Mouse (Mus musculus): ENCODE results near the gene 2900026A02Rik. TPM values are rescaled to one million over a fixed set of nuclear protein-coding genes. Genes with fewer than 3 reads are reported as not detected.

Gene 2900026A02Rik
- polyA plus RNA-seq, 1 experiment from 2014 or later: 6.9 TPM

GRCm38 (mm10) chr5:113216328-113216960 lies 4.6 kb downstream of the 2900026A02Rik start:
- no peak overlapping the region for H3K27ac ChIP-seq (ENCODE audit: low read depth)
- no peaks in the 10 kb centered on the region; the same call in none of the 2 replicates for H3K4me1 ChIP-seq (replicated peaks; ENCODE audit: control insufficient read depth, insufficient read depth, low read length)
- no peak for DNase-seq (ENCODE audit: low spot score)
- no peak overlapping the region for H3K9ac ChIP-seq (ENCODE audit: low read length)
- H3K27me3 ChIP-seq (replicated peaks; ENCODE audit: control insufficient read depth, insufficient read depth, low read length): no peaks in the 10 kb centered on the region
- WGBS: 61% methylated on average over 14 of the region's 14 CpGs
- H3K4me3 ChIP-seq (ENCODE audit: low read depth, low read length): no peak overlapping the region
- H3K36me3 ChIP-seq (ENCODE audit: control insufficient read depth, insufficient read depth, low read length): no peaks in the 10 kb centered on the region
- no peak for ATAC-seq (replicated peaks; ENCODE audit: low FRiP score, low TSS enrichment, low read depth)
- H3K4me2 ChIP-seq (ENCODE audit: low read length): no peak overlapping the region
- H3K9me3 ChIP-seq (ENCODE audit: control insufficient read depth, low read length): no peaks in the 10 kb centered on the region

GRCm38 (mm10) chr5:113215610-113216011 lies 5.4 kb downstream of the 2900026A02Rik start:
- ATAC-seq (replicated peaks; ENCODE audit: low FRiP score, low TSS enrichment, low read depth) (no peak), DNase-seq (ENCODE audit: low spot score) (no peak)
- Histone ChIP-seq H3K9ac (ENCODE audit: low read length) (no peak overlapping the region), H3K4me1 (replicated peaks; ENCODE audit: control insufficient read depth, insufficient read depth, low read length) (peaks cover under 1% of the 10 kb centered on the region), H3K4me2 (ENCODE audit: low read length) (no peak overlapping the region), H3K27me3 (replicated peaks; ENCODE audit: control insufficient read depth, insufficient read depth, low read length) (no peaks in the 10 kb centered on the region), H3K27ac (ENCODE audit: low read depth) (no peak overlapping the region), H3K4me3 (ENCODE audit: low read depth, low read length) (no peak overlapping the region), H3K36me3 (ENCODE audit: control insufficient read depth, insufficient read depth, low read length) (no peaks in the 10 kb centered on the region), H3K9me3 (ENCODE audit: control insufficient read depth, low read length) (no peaks in the 10 kb centered on the region)
- WGBS: 72% methylated on average over 9 of the region's 9 CpGs

- DNase-seq (ENCODE audit: low spot score): no peak
- no peak for ATAC-seq (replicated peaks; ENCODE audit: low FRiP score, low TSS enrichment, low read depth)
- WGBS: 57% methylated on average over 11 of the region's 11 CpGs
Measured at GRCm38 (mm10) chr5:113214455-113214854, 6.6 kb downstream of the 2900026A02Rik start.

GRCm38 (mm10) chr5:113214041-113214440 lies 7.0 kb downstream of the 2900026A02Rik start:
- H3K36me3 ChIP-seq (ENCODE audit: control insufficient read depth, insufficient read depth, low read length): no peaks in the 10 kb centered on the region
- no peak for DNase-seq (ENCODE audit: low spot score)
- no peak for ATAC-seq (replicated peaks; ENCODE audit: low FRiP score, low TSS enrichment, low read depth)
- no peak overlapping the region for H3K4me3 ChIP-seq (ENCODE audit: low read depth, low read length)
- no peak overlapping the region for H3K9ac ChIP-seq (ENCODE audit: low read length)
- no peak overlapping the region for H3K4me2 ChIP-seq (ENCODE audit: low read length)
- H3K27ac ChIP-seq (ENCODE audit: low read depth): no peak overlapping the region
- no peaks in the 10 kb centered on the region for H3K27me3 ChIP-seq (replicated peaks; ENCODE audit: control insufficient read depth, insufficient read depth, low read length)
- peaks cover 13% of the 10 kb centered on the region for H3K4me1 ChIP-seq (replicated peaks; ENCODE audit: control insufficient read depth, insufficient read depth, low read length)
- 87% methylated on average over 8 of the region's 8 CpGs for WGBS
- H3K9me3 ChIP-seq (ENCODE audit: control insufficient read depth, low read length): no peaks in the 10 kb centered on the region

More at GRCm38 (mm10) chr5:113214455-113214854, 6.6 kb downstream of the 2900026A02Rik start:
- Histone ChIP-seq H3K27ac (ENCODE audit: low read depth) (no peak overlapping the region), H3K9me3 (ENCODE audit: control insufficient read depth, low read length) (no peaks in the 10 kb centered on the region), H3K4me1 (replicated peaks; ENCODE audit: control insufficient read depth, insufficient read depth, low read length) (peaks cover 9% of the 10 kb centered on the region), H3K9ac (ENCODE audit: low read length) (no peak overlapping the region), H3K27me3 (replicated peaks; ENCODE audit: control insufficient read depth, insufficient read depth, low read length) (no peaks in the 10 kb centered on the region), H3K36me3 (ENCODE audit: control insufficient read depth, insufficient read depth, low read length) (no peaks in the 10 kb centered on the region), H3K4me3 (ENCODE audit: low read depth, low read length) (no peak overlapping the region), H3K4me2 (ENCODE audit: low read length) (no peak overlapping the region)

- Histone ChIP-seq H3K4me2 (ENCODE audit: low read length) (no peak overlapping the region), H3K4me1 (replicated peaks; ENCODE audit: control insufficient read depth, insufficient read depth, low read length) (peaks cover 19% of the 10 kb centered on the region), H3K4me3 (ENCODE audit: low read depth, low read length) (no peak overlapping the region), H3K36me3 (ENCODE audit: control insufficient read depth, insufficient read depth, low read length) (no peaks in the 10 kb centered on the region), H3K9ac (ENCODE audit: low read length) (no peak overlapping the region), H3K27me3 (replicated peaks; ENCODE audit: control insufficient read depth, insufficient read depth, low read length) (no peaks in the 10 kb centered on the region), H3K9me3 (ENCODE audit: control insufficient read depth, low read length) (no peaks in the 10 kb centered on the region), H3K27ac (ENCODE audit: low read depth) (no peak overlapping the region)
- no peak for ATAC-seq (replicated peaks; ENCODE audit: low FRiP score, low TSS enrichment, low read depth)
- WGBS: 74% methylated on average over 10 of the region's 10 CpGs
- DNase-seq (ENCODE audit: low spot score): no peak
Measured at GRCm38 (mm10) chr5:113212156-113212835, 8.7 kb downstream of the 2900026A02Rik start.

- no peak overlapping the region for H3K4me3 ChIP-seq (ENCODE audit: low read depth, low read length)
- no peak overlapping the region for H3K4me2 ChIP-seq (ENCODE audit: low read length)
- no peak for ATAC-seq (replicated peaks; ENCODE audit: low FRiP score, low TSS enrichment, low read depth)
- peaks cover 30% of the 10 kb centered on the region for H3K4me1 ChIP-seq (replicated peaks; ENCODE audit: control insufficient read depth, insufficient read depth, low read length)
- 79% methylated on average over 6 of the region's 6 CpGs for WGBS
- H3K9me3 ChIP-seq (ENCODE audit: control insufficient read depth, low read length): no peaks in the 10 kb centered on the region
- H3K36me3 ChIP-seq (ENCODE audit: control insufficient read depth, insufficient read depth, low read length): no peaks in the 10 kb centered on the region
- no peak overlapping the region for H3K9ac ChIP-seq (ENCODE audit: low read length)
- H3K27me3 ChIP-seq (replicated peaks; ENCODE audit: control insufficient read depth, insufficient read depth, low read length): no peaks in the 10 kb centered on the region
- DNase-seq (ENCODE audit: low spot score): no peak
- H3K27ac ChIP-seq (ENCODE audit: low read depth): peak overlapping the region; percentile 80; the same call in 1 of the 2 replicates
Measured at GRCm38 (mm10) chr5:113210314-113210713, 10.7 kb downstream of the 2900026A02Rik start.

- ATAC-seq (replicated peaks; ENCODE audit: low FRiP score, low TSS enrichment, low read depth): no peak
- H3K9ac ChIP-seq (ENCODE audit: low read length): no peak overlapping the region
- H3K4me1 ChIP-seq (replicated peaks; ENCODE audit: control insufficient read depth, insufficient read depth, low read length): peaks cover 30% of the 10 kb centered on the region
Measured at GRCm38 (mm10) chr5:113209898-113210297, 11.1 kb downstream of the 2900026A02Rik start.

GRCm38 (mm10) chr5:113209401-113209750 lies 11.7 kb downstream of the 2900026A02Rik start:
- DNase-seq (ENCODE audit: low spot score): no peak
- Histone ChIP-seq H3K9ac (ENCODE audit: low read length) (no peak overlapping the region), H3K4me1 (replicated peaks; ENCODE audit: control insufficient read depth, insufficient read depth, low read length) (peaks cover 30% of the 10 kb centered on the region), H3K27ac (ENCODE audit: low read depth) (peak overlapping the region; percentile 80), H3K9me3 (ENCODE audit: control insufficient read depth, low read length) (no peaks in the 10 kb centered on the region), H3K4me2 (ENCODE audit: low read length) (peak overlapping the region; percentile 14; the same call in 1 of the 2 replicates), H3K4me3 (ENCODE audit: low read depth, low read length) (no peak overlapping the region), H3K27me3 (replicated peaks; ENCODE audit: control insufficient read depth, insufficient read depth, low read length) (no peaks in the 10 kb centered on the region), H3K36me3 (ENCODE audit: control insufficient read depth, insufficient read depth, low read length) (no peaks in the 10 kb centered on the region)
- 39% methylated on average over 11 of the region's 11 CpGs for WGBS
- ATAC-seq (replicated peaks; ENCODE audit: low FRiP score, low TSS enrichment, low read depth): 0 out of 2 replicates have a peak, but pooled peaks have one; percentile 5

More at GRCm38 (mm10) chr5:113209898-113210297, 11.1 kb downstream of the 2900026A02Rik start:
- no peak overlapping the region for H3K4me2 ChIP-seq (ENCODE audit: low read length)
- H3K4me3 ChIP-seq (ENCODE audit: low read depth, low read length): no peak overlapping the region
- WGBS: 83% methylated on average over 13 of the region's 13 CpGs
- no peaks in the 10 kb centered on the region for H3K27me3 ChIP-seq (replicated peaks; ENCODE audit: control insufficient read depth, insufficient read depth, low read length)
- H3K36me3 ChIP-seq (ENCODE audit: control insufficient read depth, insufficient read depth, low read length): no peaks in the 10 kb centered on the region
- DNase-seq (ENCODE audit: low spot score): no peak
- no peaks in the 10 kb centered on the region for H3K9me3 ChIP-seq (ENCODE audit: control insufficient read depth, low read length)
- peak overlapping the region; percentile 80; the same call in 1 of the 2 replicates for H3K27ac ChIP-seq (ENCODE audit: low read depth)

Measured in intestine, embryonic 14.5 days (tissue).